Comparison of ENCODE assay signal across 8 mouse cellular contexts in genomic region chr1:64448090-64448489, GRCm38 (mm10).
DNase-seq lines count a peak whose midpoint lies in the region; ATAC-seq and TF ChIP-seq lines count a peak whose summit lies in the region.

No protein-coding gene starts in this region.

- H3K4me2 ChIP-seq in kidney, embryonic 14.5 days (replicated peaks; ENCODE audit: low read depth, low read length): no peak overlapping the region; the same call in 1 of the 2 replicates
- H3K4me2 ChIP-seq in heart, postnatal 0 days (ENCODE audit: low read depth, low read length): peak overlapping the region; percentile 11; the same call in 1 of the 2 replicates

- peak; percentile 67 for DNase-seq in kidney, adult 9 months
- peak; percentile 29 for DNase-seq in Muller cell, postnatal 12 days (ENCODE audit: inconsistent ontology term)
- peak; percentile 88 for DNase-seq in cerebellum, adult 9-10 months
- peak; percentile 66 for DNase-seq in heart, postnatal 0 days (ENCODE audit: low spot score)
- peak; percentile 85 to 89 for DNase-seq in left cerebral cortex, postnatal 25 days (ENCODE audit: low spot score in 2 of 2)
- DNase-seq in ovary, adult 18-20 months (ENCODE audit: low spot score): no peak

- no peak for TF ChIP-seq EP300 in heart, postnatal 0 days (IDR thresholded peaks at IDR 0.05; ENCODE audit: low read depth)

- no peak overlapping the region for H3K9ac ChIP-seq in kidney, embryonic 14.5 days (ENCODE audit: low read depth, low read length)
- no peak overlapping the region for H3K9ac ChIP-seq in heart, postnatal 0 days (replicated peaks; ENCODE audit: low read depth, low read length)

- no peak overlapping the region for H3K4me3 ChIP-seq in kidney, embryonic 14.5 days (ENCODE audit: low read length)
- H3K4me3 ChIP-seq in heart, postnatal 0 days (ENCODE audit: low read depth, low read length): no peak overlapping the region

- WGBS in kidney, embryonic 14.5 days: 1% methylated on average over 5 of the region's 5 CpGs
- 3% methylated on average over 5 of the region's 5 CpGs for WGBS in heart, postnatal 0 days

- ATAC-seq in kidney, embryonic 14.5 days (ENCODE audit: low FRiP score, low TSS enrichment): no peak
- no peak for ATAC-seq in heart, postnatal 0 days (ENCODE audit: insufficient read depth, low read depth)
- ATAC-seq in neutrophil, adult 5-6 weeks (ENCODE audit: extremely low read depth, insufficient number of reproducible peaks, low FRiP score, poor library complexity, severe bottlenecking): peak; percentile 84

- H3K36me3 ChIP-seq in kidney, embryonic 14.5 days (ENCODE audit: control insufficient read depth, insufficient read depth, low read length): no peaks in the 10 kb centered on the region
- H3K36me3 ChIP-seq in heart, postnatal 0 days (replicated peaks; ENCODE audit: control insufficient read depth, insufficient read depth, low read length): no peaks in the 10 kb centered on the region

- no peaks in the 10 kb centered on the region for H3K4me1 ChIP-seq in kidney, embryonic 14.5 days (ENCODE audit: control insufficient read depth, insufficient read depth, low read length)
- no peaks in the 10 kb centered on the region for H3K4me1 ChIP-seq in heart, postnatal 0 days (ENCODE audit: control insufficient read depth, insufficient read depth)

- no peak overlapping the region for H3K27ac ChIP-seq in kidney, embryonic 14.5 days (ENCODE audit: low read depth, low read length)
- H3K27ac ChIP-seq in heart, postnatal 0 days (ENCODE audit: low read depth): no peak overlapping the region

- no peaks in the 10 kb centered on the region for H3K9me3 ChIP-seq in kidney, embryonic 14.5 days (ENCODE audit: control insufficient read depth, low read length)
- no peaks in the 10 kb centered on the region for H3K9me3 ChIP-seq in heart, postnatal 0 days (replicated peaks; ENCODE audit: control insufficient read depth, low read length)

- TF ChIP-seq CTCF in heart, postnatal 0 days (IDR thresholded peaks at IDR 0.05; ENCODE audit: low read depth): peak; percentile 77

- no peaks in the 10 kb centered on the region for H3K27me3 ChIP-seq in kidney, embryonic 14.5 days (ENCODE audit: control insufficient read depth, insufficient read depth, low read length)
- no peaks in the 10 kb centered on the region for H3K27me3 ChIP-seq in heart, postnatal 0 days (ENCODE audit: control insufficient read depth, insufficient read depth, low read length)

- intact Hi-C loops in left cerebral cortex, postnatal 25 days (cut with DNase I): loop anchor here (1.0 to 5.0 kb wide), 4 partner anchors 226 to 780 kb away; no protein-coding TSS in a partner anchor
